Mouse (Mus musculus): ENCODE data around the gene Hgfac. TPM values are rescaled to one million over a fixed set of nuclear protein-coding genes. Genes with fewer than 3 reads are reported as not detected.

The Hgfac gene
- polyA plus RNA-seq, 1 experiment from 2014 or later = 38.0 TPM

DNA sequence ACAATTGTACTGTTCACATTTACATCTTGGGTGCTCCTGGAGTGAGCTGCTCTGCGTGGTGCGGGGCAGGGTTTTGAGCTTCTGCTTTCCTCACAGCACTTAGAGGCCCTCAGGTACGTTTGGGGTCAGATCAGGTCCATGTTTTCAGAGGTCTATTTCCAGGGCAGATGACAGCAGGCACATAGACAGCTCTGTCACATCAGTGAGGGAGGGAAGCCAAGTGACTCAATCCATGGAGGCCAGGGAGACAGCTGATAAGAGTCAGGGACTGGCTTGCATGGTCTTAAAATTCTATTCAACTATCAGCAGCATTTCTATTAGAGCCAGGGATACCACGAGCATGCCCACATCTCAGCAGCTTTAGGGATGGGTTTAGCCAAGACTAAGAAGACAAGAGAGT is 32.1 kb upstream of the Hgfac start:
- Histone ChIP-seq H3K9ac (ENCODE audit: low read depth, low read length) (no peak overlapping the region), H3K4me1 (replicated peaks; ENCODE audit: control insufficient read depth, insufficient read depth, low read length) (peaks cover 13% of the 10 kb centered on the region), H3K36me3 (ENCODE audit: control insufficient read depth, insufficient read depth, low read length) (peaks cover 6% of the 10 kb centered on the region; the same call in 1 of the 2 replicates), H3K4me2 (no peak overlapping the region), H3K4me3 (ENCODE audit: low read depth, low read length) (no peak overlapping the region), H3K27me3 (replicated peaks; ENCODE audit: control insufficient read depth, insufficient read depth, low read length) (no peaks in the 10 kb centered on the region), H3K9me3 (ENCODE audit: control insufficient read depth, low read length) (no peaks in the 10 kb centered on the region), H3K27ac (ENCODE audit: low read depth, low read length) (no peak overlapping the region)
- WGBS = 80% methylated on average over 4 of the region's 4 CpGs
- ATAC-seq (replicated peaks; ENCODE audit: low FRiP score) (no peak), DNase-seq (ENCODE audit: low spot score) (no peak)

DNA sequence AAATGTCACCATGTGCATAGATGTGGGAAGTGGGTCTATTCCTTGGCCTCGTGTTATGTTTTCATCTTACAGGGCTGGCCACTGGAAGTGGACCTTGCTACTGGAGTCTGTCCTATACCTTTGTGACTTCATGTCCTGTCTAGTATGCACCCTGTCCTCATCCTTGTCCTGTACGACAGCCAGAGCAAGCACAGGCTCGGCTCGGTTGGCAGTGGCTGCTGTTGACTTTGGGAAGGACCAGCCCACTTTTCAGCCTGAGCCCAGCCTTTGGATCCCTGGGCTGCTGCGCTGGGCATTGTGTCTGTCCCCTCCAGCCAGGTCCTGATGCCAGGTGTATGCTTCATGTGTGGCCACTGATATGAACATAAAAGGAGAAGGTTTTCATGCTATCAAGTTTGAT is 30.7 kb upstream of the Hgfac start:
- Histone ChIP-seq H3K9me3 (ENCODE audit: control insufficient read depth, low read length) (no peaks in the 10 kb centered on the region), H3K27me3 (replicated peaks; ENCODE audit: control insufficient read depth, insufficient read depth, low read length) (no peaks in the 10 kb centered on the region), H3K9ac (ENCODE audit: low read depth, low read length) (no peak overlapping the region), H3K4me3 (ENCODE audit: low read depth, low read length) (no peak overlapping the region), H3K27ac (ENCODE audit: low read depth, low read length) (no peak overlapping the region), H3K4me2 (no peak overlapping the region), H3K36me3 (ENCODE audit: control insufficient read depth, insufficient read depth, low read length) (peaks cover 6% of the 10 kb centered on the region; the same call in 1 of the 2 replicates), H3K4me1 (replicated peaks; ENCODE audit: control insufficient read depth, insufficient read depth, low read length) (peaks cover 5% of the 10 kb centered on the region; the same call in 1 of the 2 replicates)
- ATAC-seq (replicated peaks; ENCODE audit: low FRiP score) (no peak), DNase-seq (ENCODE audit: low spot score) (no peak)
- 77% methylated on average over 5 of the region's 5 CpGs for WGBS

DNA sequence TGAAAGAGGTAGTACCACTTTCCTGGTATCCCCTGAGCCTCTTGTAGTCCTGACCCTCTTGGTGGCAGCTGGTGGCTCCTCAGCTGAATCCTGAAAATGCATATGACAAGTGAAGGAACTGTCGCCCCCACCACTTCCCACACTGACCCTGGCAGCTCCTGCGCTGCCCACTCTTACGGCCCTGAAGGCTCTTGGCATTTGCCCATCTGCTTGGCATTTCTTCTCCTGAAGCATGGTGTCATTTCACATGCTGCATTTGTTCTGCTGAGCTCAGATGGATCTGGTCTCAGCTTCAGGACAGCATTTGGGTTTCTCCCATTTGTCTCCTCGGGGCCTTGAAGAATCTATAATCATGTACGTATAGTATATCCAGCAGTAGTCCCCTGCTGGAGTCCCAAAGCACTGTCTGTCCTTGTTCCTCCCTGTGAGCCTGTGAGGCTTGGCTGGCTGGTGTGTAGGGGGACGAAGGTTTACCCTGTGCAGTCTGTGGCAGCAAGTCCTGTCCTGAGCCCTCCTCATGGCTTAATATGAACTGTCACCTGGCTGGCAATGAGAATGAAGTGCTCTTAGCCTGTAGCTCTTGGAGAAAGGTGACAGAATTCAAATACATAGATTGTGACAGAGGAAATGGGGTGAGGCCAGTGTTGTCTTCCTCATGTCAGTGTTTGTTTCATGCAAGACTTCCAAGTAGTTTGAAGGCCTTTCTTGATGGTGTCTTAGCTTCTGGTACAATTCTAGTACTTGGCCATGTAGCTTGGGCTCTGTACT is 30.0 kb upstream of the Hgfac start:
- H3K4me3 ChIP-seq (ENCODE audit: low read depth, low read length) = no peak overlapping the region
- peaks cover 5% of the 10 kb centered on the region; the same call in 1 of the 2 replicates for H3K4me1 ChIP-seq (replicated peaks; ENCODE audit: control insufficient read depth, insufficient read depth, low read length)
- H3K27me3 ChIP-seq (replicated peaks; ENCODE audit: control insufficient read depth, insufficient read depth, low read length) = no peaks in the 10 kb centered on the region
- peaks cover 8% of the 10 kb centered on the region; the same call in 1 of the 2 replicates for H3K36me3 ChIP-seq (ENCODE audit: control insufficient read depth, insufficient read depth, low read length)
- WGBS = 87% methylated on average over 6 of the region's 6 CpGs
- no peak for ATAC-seq (replicated peaks; ENCODE audit: low FRiP score)
- H3K9ac ChIP-seq (ENCODE audit: low read depth, low read length) = no peak overlapping the region
- no peak for DNase-seq (ENCODE audit: low spot score)
- no peak overlapping the region for H3K27ac ChIP-seq (ENCODE audit: low read depth, low read length)
- H3K4me2 ChIP-seq = no peak overlapping the region
- H3K9me3 ChIP-seq (ENCODE audit: control insufficient read depth, low read length) = no peaks in the 10 kb centered on the region

DNA sequence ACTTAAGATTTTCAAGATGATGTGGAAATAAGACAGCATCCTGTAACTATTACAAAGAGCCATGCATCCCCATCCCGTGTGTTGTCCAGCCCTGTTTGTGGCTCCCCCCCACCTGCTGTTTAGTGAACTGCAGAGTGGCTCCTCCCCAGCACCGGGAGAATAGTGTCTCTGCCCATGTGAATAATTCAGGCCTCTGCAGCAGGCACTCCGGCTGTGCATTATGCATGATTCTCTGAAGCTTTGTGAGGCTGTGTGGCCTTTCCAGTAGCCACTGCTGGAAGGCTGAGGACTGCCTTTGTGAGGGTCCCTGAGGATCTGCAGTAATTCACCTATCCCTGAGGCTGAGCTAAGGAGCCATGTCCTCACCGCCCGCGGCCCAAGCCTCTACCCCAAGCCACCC is 27.3 kb upstream of the Hgfac start:
- 86% methylated on average over 6 of the region's 6 CpGs for WGBS

DNA sequence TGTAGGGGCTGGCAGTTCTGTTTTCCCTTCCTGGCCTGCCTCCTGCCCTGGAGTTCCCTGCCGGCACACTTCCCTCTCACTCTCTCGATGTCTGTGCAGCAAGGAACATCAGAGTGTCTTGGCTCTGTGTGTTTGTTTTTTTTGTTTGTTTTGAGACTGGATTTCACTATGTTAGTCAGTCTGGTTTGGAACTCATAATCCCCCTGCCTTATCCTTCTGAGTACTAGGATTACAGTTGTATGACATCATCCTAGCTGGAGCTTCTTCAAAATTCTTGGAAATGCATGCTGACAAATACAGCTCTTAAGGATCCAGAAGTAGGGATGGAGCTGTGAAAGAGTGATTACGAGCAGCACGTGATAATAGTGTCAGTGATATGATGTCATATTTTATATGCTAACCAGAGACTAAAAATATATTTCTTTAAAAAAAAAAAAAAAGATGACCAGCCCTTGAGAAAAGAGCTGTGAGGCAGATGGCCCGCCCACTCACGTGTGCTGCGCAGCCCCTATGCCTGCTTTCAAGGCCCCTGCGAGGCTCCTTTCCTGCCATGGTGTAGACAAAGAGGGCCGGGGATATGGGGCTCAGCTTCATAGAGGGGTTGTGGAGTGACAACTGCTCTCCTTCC is 21.5 kb upstream of the Hgfac start:
- Histone ChIP-seq H3K27ac (ENCODE audit: low read depth, low read length) (no peak overlapping the region), H3K27me3 (replicated peaks; ENCODE audit: control insufficient read depth, insufficient read depth, low read length) (no peaks in the 10 kb centered on the region), H3K4me3 (ENCODE audit: low read depth, low read length) (no peak overlapping the region), H3K9me3 (ENCODE audit: control insufficient read depth, low read length) (no peaks in the 10 kb centered on the region), H3K9ac (ENCODE audit: low read depth, low read length) (no peak overlapping the region), H3K36me3 (ENCODE audit: control insufficient read depth, insufficient read depth, low read length) (peaks cover 6% of the 10 kb centered on the region; the same call in 1 of the 2 replicates), H3K4me1 (replicated peaks; ENCODE audit: control insufficient read depth, insufficient read depth, low read length) (no peaks in the 10 kb centered on the region), H3K4me2 (no peak overlapping the region)
- no peak for ATAC-seq (replicated peaks; ENCODE audit: low FRiP score)
- WGBS = 74% methylated on average over 9 of the region's 9 CpGs
- no peak for DNase-seq (ENCODE audit: low spot score)

More for the DNA sequence above, 27.3 kb upstream of the Hgfac start:
- Histone ChIP-seq H3K27ac (ENCODE audit: low read depth, low read length) (no peak overlapping the region), H3K9me3 (ENCODE audit: control insufficient read depth, low read length) (no peaks in the 10 kb centered on the region), H3K4me3 (ENCODE audit: low read depth, low read length) (no peak overlapping the region), H3K9ac (ENCODE audit: low read depth, low read length) (no peak overlapping the region), H3K4me1 (replicated peaks; ENCODE audit: control insufficient read depth, insufficient read depth, low read length) (peaks cover 5% of the 10 kb centered on the region; the same call in 1 of the 2 replicates), H3K27me3 (replicated peaks; ENCODE audit: control insufficient read depth, insufficient read depth, low read length) (no peaks in the 10 kb centered on the region), H3K4me2 (no peak overlapping the region), H3K36me3 (ENCODE audit: control insufficient read depth, insufficient read depth, low read length) (peaks cover 7% of the 10 kb centered on the region; the same call in 1 of the 2 replicates)
- DNase-seq (ENCODE audit: low spot score) (no peak), ATAC-seq (replicated peaks; ENCODE audit: low FRiP score) (no peak)

DNA sequence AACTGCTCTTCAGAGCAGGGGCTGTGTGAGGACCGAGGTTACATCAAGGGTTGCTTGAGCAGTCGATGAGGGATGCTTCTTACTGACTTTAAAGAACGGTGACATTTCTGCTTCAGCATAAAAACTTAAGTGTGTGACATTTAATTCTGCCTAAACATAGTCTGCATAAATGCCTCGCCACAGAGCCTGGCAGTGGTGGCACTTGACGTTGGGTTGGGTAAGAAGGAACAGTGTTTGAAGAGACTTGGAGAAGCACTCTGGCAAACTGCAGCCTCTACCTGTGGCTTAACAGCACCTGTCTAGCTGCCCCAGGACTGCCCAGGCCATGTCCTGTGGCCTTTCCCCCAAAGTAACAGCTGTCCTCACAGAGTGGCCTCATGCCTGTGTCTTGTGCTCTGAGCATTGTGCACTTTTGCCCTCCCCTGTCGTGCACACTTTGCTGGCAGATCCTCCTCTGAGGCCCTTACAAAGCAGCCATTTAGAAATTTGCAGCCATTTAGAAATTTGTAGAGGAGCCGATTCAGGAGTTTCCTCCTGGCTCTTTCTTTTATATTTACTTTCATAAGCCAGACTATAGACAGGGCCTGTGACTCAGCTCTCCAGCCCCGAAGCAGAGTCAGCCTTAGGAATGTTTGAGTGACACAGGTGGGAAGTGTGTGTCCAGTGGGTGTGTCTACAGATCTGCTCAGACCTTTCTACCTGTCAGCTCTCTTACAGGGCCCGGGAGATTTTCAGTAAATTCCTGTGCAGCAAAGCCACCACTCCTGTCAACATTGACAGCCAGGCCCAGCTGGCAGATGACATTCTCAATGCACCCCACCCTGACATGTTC is 20.7 kb upstream of the Hgfac start:
- H3K9ac ChIP-seq (ENCODE audit: low read depth, low read length) = no peak overlapping the region
- peaks cover 9% of the 10 kb centered on the region; the same call in 1 of the 2 replicates for H3K36me3 ChIP-seq (ENCODE audit: control insufficient read depth, insufficient read depth, low read length)
- no peaks in the 10 kb centered on the region for H3K27me3 ChIP-seq (replicated peaks; ENCODE audit: control insufficient read depth, insufficient read depth, low read length)
- WGBS = 84% methylated on average over 9 of the region's 9 CpGs
- H3K4me1 ChIP-seq (replicated peaks; ENCODE audit: control insufficient read depth, insufficient read depth, low read length) = no peaks in the 10 kb centered on the region
- H3K4me2 ChIP-seq = no peak overlapping the region
- H3K4me3 ChIP-seq (ENCODE audit: low read depth, low read length) = no peak overlapping the region
- ATAC-seq (replicated peaks; ENCODE audit: low FRiP score) (no peak), DNase-seq (ENCODE audit: low spot score) (no peak)
- no peak overlapping the region for H3K27ac ChIP-seq (ENCODE audit: low read depth, low read length)
- H3K9me3 ChIP-seq (ENCODE audit: control insufficient read depth, low read length) = no peaks in the 10 kb centered on the region

DNA sequence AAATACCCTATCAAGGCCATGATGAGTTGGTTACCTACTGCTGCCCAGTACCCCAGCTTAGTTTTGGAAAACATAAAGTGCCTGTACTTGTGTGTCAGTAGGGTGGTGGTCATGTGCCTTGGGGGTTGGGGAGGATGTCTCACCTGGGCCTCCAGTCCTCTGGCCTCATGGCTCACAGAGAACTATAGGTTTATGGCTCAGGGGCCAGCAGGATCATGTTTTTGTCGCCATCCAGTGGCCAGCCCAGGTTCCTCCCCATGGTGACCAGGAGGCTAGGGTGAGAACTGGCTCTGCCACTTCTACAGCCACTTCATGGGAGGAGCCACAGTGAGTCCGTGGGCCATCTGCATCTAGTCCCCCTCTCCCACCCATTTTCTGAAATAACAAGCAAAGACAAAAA is 16.3 kb upstream of the Hgfac start:
- Histone ChIP-seq H3K4me3 (ENCODE audit: low read depth, low read length) (no peak overlapping the region), H3K27me3 (replicated peaks; ENCODE audit: control insufficient read depth, insufficient read depth, low read length) (no peaks in the 10 kb centered on the region), H3K36me3 (ENCODE audit: control insufficient read depth, insufficient read depth, low read length) (peaks cover 24% of the 10 kb centered on the region), H3K9me3 (ENCODE audit: control insufficient read depth, low read length) (no peaks in the 10 kb centered on the region), H3K4me1 (replicated peaks; ENCODE audit: control insufficient read depth, insufficient read depth, low read length) (no peaks in the 10 kb centered on the region), H3K4me2 (no peak overlapping the region), H3K27ac (ENCODE audit: low read depth, low read length) (no peak overlapping the region), H3K9ac (ENCODE audit: low read depth, low read length) (no peak overlapping the region)
- DNase-seq (ENCODE audit: low spot score) = peak; percentile 54
- WGBS = 16% methylated on average over 2 of the region's 2 CpGs
- ATAC-seq (replicated peaks; ENCODE audit: low FRiP score) = peak; percentile 48; the same call in 1 of the 2 replicates

DNA sequence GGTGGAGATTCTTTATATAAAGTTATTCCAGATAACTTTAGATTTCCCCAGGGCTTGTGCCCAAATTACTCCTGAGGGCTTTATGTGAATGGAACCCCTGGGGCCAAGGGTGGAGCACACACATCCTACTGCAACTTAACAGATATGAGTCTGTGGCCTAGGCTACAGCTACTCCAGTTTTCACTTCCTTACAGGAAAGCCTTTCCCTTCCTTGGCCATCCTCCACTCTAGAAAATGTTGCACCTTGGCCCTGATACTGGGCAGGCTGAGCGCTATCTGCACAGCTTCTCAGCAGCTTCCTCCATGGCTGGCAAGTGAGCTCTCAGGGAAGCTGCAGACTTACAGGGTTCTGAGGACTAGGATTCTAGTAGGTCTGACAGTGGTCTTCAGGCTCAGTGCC is 12.0 kb upstream of the Hgfac start:
- H3K9ac ChIP-seq (ENCODE audit: low read depth, low read length) = no peak overlapping the region

More for the DNA sequence above, 12.0 kb upstream of the Hgfac start:
- Histone ChIP-seq H3K4me1 (replicated peaks; ENCODE audit: control insufficient read depth, insufficient read depth, low read length) (peaks cover 9% of the 10 kb centered on the region), H3K4me2 (no peak overlapping the region), H3K27me3 (replicated peaks; ENCODE audit: control insufficient read depth, insufficient read depth, low read length) (no peaks in the 10 kb centered on the region), H3K9me3 (ENCODE audit: control insufficient read depth, low read length) (no peaks in the 10 kb centered on the region), H3K27ac (ENCODE audit: low read depth, low read length) (no peak overlapping the region), H3K36me3 (ENCODE audit: control insufficient read depth, insufficient read depth, low read length) (peaks cover 25% of the 10 kb centered on the region), H3K4me3 (ENCODE audit: low read depth, low read length) (no peak overlapping the region)
- 77% methylated on average over 1 of the region's 1 CpGs for WGBS
- DNase-seq (ENCODE audit: low spot score) (no peak), ATAC-seq (replicated peaks; ENCODE audit: low FRiP score) (no peak)

Data from liver, embryonic 11.5 days (tissue).